Mouse (Mus musculus) retina, embryonic 14.5 days (tissue): ENCODE results near the gene Gm17606.

ENCODE experiments used
- DNase-seq: peaks from one replicate; pipeline ENCODE4 v3.0.0-alpha.2; 2015; ENCODE audit warnings: low spot score

The Gm17606 gene

GRCm38 (mm10) chr14:54624976-54625375 lies 15.8 kb upstream of the Gm17606 start:
- DNase-seq = no peak

GRCm38 (mm10) chr14:54628103-54628502 lies 12.6 kb upstream of the Gm17606 start:
- no peak for DNase-seq

- DNase-seq = no peak
Measured at GRCm38 (mm10) chr14:54629797-54630196, 11.0 kb upstream of the Gm17606 start.

- no peak for DNase-seq
Measured at GRCm38 (mm10) chr14:54630583-54631239, 10.0 kb upstream of the Gm17606 start.

GRCm38 (mm10) chr14:54631240-54631599 lies 9.5 kb upstream of the Gm17606 start:
- DNase-seq = no peak

GRCm38 (mm10) chr14:54632252-54632651 lies 8.5 kb upstream of the Gm17606 start:
- no peak for DNase-seq

GRCm38 (mm10) chr14:54634182-54634581 lies 6.6 kb upstream of the Gm17606 start:
- DNase-seq = peak; percentile 47

- peak; percentile 77 for DNase-seq
Measured at GRCm38 (mm10) chr14:54636954-54637353, 3.8 kb upstream of the Gm17606 start.

GRCm38 (mm10) chr14:54638210-54638609 lies 2.5 kb upstream of the Gm17606 start:
- DNase-seq = no peak

GRCm38 (mm10) chr14:54640121-54640520 lies 631 bp upstream of the Gm17606 start:
- no peak for DNase-seq

GRCm38 (mm10) chr14:54641305-54641969 lies 685 bp downstream of the Gm17606 start, which contains the start of gene Cdh24:
Gene Cdh24, minus strand, starts transcription at chr14:54641364.
- peak; percentile 93 for DNase-seq

- DNase-seq = no peak
Measured at GRCm38 (mm10) chr14:54642224-54642944, 1.6 kb downstream of the Gm17606 start.

- DNase-seq = no peak
Measured at GRCm38 (mm10) chr14:54643011-54643410, 2.3 kb downstream of the Gm17606 start.

GRCm38 (mm10) chr14:54644294-54644693 lies 3.5 kb downstream of the Gm17606 start:
- no peak for DNase-seq

GRCm38 (mm10) chr14:54646455-54646854 lies 5.7 kb downstream of the Gm17606 start:
- DNase-seq = no peak

- DNase-seq = no peak
Measured at GRCm38 (mm10) chr14:54646898-54647636, 6.3 kb downstream of the Gm17606 start.

GRCm38 (mm10) chr14:54647900-54648299 lies 7.1 kb downstream of the Gm17606 start:
- no peak for DNase-seq

- peak; percentile 99 for DNase-seq
Measured at GRCm38 (mm10) chr14:54650621-54651454, 10.1 kb downstream of the Gm17606 start.

- no peak for DNase-seq
Measured at GRCm38 (mm10) chr14:54651556-54651955, 10.8 kb downstream of the Gm17606 start.

- no peak for DNase-seq
Measured at GRCm38 (mm10) chr14:54652787-54653186, 12.0 kb downstream of the Gm17606 start.

GRCm38 (mm10) chr14:54653496-54653895 lies 12.7 kb downstream of the Gm17606 start:
- peak; percentile 84 for DNase-seq
